Mouse (Mus musculus): ENCODE data around the gene Dip2b. TPM values are rescaled to one million over a fixed set of nuclear protein-coding genes. Genes with fewer than 3 reads are reported as not detected.

Gene Dip2b
- total and polyA plus RNA-seq, 3 experiments, result 13.9 to 68.9 (median 15.4) TPM

GRCm38 (mm10) chr15:100251153-100251780 lies 212.8 kb downstream of the Dip2b start:
- H3K27ac ChIP-seq (ENCODE audit: control insufficient read depth, low read depth, low read length), result no peak overlapping the region
- TF ChIP-seq ETS1 (IDR thresholded peaks at IDR 0.05; ENCODE audit: low read depth, low read length), result no peak
- peak; percentile 34; the same call in 1 of the 2 replicates for TF ChIP-seq MAFK (IDR thresholded peaks at IDR 0.05; ENCODE audit: borderline replicate concordance, low read depth, low read length)
- no peak for TF ChIP-seq RCOR1 (IDR thresholded peaks at IDR 0.05; ENCODE audit: low read depth, low read length)
- no peak for TF ChIP-seq MEF2A (IDR thresholded peaks at IDR 0.05; ENCODE audit: extremely low read depth, insufficient replicate concordance, low read depth, low read length, poor library complexity, severe bottlenecking)
- no peak for TF ChIP-seq TCF12 (IDR thresholded peaks at IDR 0.05; ENCODE audit: low read depth, low read length)
- 0 out of 4 replicates have a peak, but pooled peaks of 1 of the 2 experiments have one; percentile 9 for TF ChIP-seq POLR2A (IDR thresholded peaks at IDR 0.05; ENCODE audit: control insufficient read depth in 1 of 2, insufficient read depth in 1 of 2, low read depth in 1 of 2, low read length in 2 of 2, poor library complexity in 1 of 2)
- no peak for TF ChIP-seq SIN3A (IDR thresholded peaks at IDR 0.05; ENCODE audit: low read length)
- TF ChIP-seq ZC3H11A (IDR thresholded peaks at IDR 0.05; ENCODE audit: low read depth, low read length), result no peak
- no peak for TF ChIP-seq CTCF (IDR thresholded peaks at IDR 0.05 in 2 of 3, conservative IDR thresholded peaks at IDR 0.05 in 1 of 3; ENCODE audit: control insufficient read depth in 1 of 3, insufficient read depth in 1 of 3, low read depth in 2 of 3, low read length in 3 of 3, poor library complexity in 1 of 3, severe bottlenecking in 1 of 3)
- TF ChIP-seq EP300 (IDR thresholded peaks at IDR 0.05; ENCODE audit: low read depth in 1 of 2, low read length in 2 of 2), result no peak
- no peak for TF ChIP-seq TBP (IDR thresholded peaks at IDR 0.05; ENCODE audit: low read depth, low read length)
- TF ChIP-seq CHD2 (IDR thresholded peaks at IDR 0.05; ENCODE audit: low read length), result no peak
- TF ChIP-seq CHD1 (IDR thresholded peaks at IDR 0.05; ENCODE audit: low read depth, low read length), result no peak
- no peak for TF ChIP-seq ZKSCAN1 (IDR thresholded peaks at IDR 0.05; ENCODE audit: low read depth, low read length)
- no peak for TF ChIP-seq USF2 (IDR thresholded peaks at IDR 0.05; ENCODE audit: borderline replicate concordance in 1 of 2, insufficient read depth in 1 of 2, low read depth in 1 of 2, low read length in 2 of 2)

GRCm38 (mm10) chr15:100256386-100256785 lies 217.9 kb downstream of the Dip2b start:
- no peaks in the 10 kb centered on the region for H3K27me3 ChIP-seq (ENCODE audit: control insufficient read depth in 1 of 2, insufficient read depth in 2 of 2, low read length in 2 of 2)
- H3K36me3 ChIP-seq (ENCODE audit: control insufficient read depth in 1 of 2, insufficient read depth in 2 of 2, low read length in 2 of 2), result peaks cover 0 to 49% of the 10 kb centered on the region in 2 experiments; a peak in 2 of 4 replicates
- H3K9ac ChIP-seq (ENCODE audit: control insufficient read depth, low read depth, low read length, poor library complexity, severe bottlenecking), result no peak overlapping the region
- H3K9me3 ChIP-seq (replicated peaks; ENCODE audit: insufficient read depth, low read length), result no peaks in the 10 kb centered on the region
- H3K79me2 ChIP-seq (ENCODE audit: control insufficient read depth, insufficient read depth, low read length, poor library complexity), result no peaks in the 10 kb centered on the region
- TF ChIP-seq MAZ (IDR thresholded peaks at IDR 0.05; ENCODE audit: low read depth, low read length), result no peak
- no peak for TF ChIP-seq E2F4 (IDR thresholded peaks at IDR 0.05; ENCODE audit: borderline replicate concordance, low read depth, low read length)
- no peak for TF ChIP-seq POLR2A (IDR thresholded peaks at IDR 0.05; ENCODE audit: control insufficient read depth in 1 of 2, insufficient read depth in 1 of 2, low read depth in 1 of 2, low read length in 2 of 2, poor library complexity in 1 of 2)
- TF ChIP-seq KAT2A (conservative IDR thresholded peaks at IDR 0.05; ENCODE audit: low read depth, low read length), result no peak
- no peak for TF ChIP-seq ZMIZ1 (IDR thresholded peaks at IDR 0.05; ENCODE audit: low read depth, low read length)
- no peak for TF ChIP-seq UBTF (IDR thresholded peaks at IDR 0.05; ENCODE audit: borderline replicate concordance, insufficient read depth, low read depth, low read length)
- no peak for TF ChIP-seq ELF1 (IDR thresholded peaks at IDR 0.05; ENCODE audit: low read depth, low read length)
- TF ChIP-seq JUND (IDR thresholded peaks at IDR 0.05; ENCODE audit: low read depth, low read length), result no peak
- no peak for TF ChIP-seq MAX (IDR thresholded peaks at IDR 0.05; ENCODE audit: low read length)
- TF ChIP-seq MYC (IDR thresholded peaks at IDR 0.05; ENCODE audit: low read depth, low read length), result no peak
- no peak for TF ChIP-seq NELFE (IDR thresholded peaks at IDR 0.05; ENCODE audit: low read depth, low read length)
- no peak for TF ChIP-seq GABPA (IDR thresholded peaks at IDR 0.05; ENCODE audit: low read depth, low read length)
- TF ChIP-seq ZKSCAN1 (IDR thresholded peaks at IDR 0.05; ENCODE audit: low read depth, low read length), result no peak
- no peak for TF ChIP-seq POLR2AphosphoS5 (IDR thresholded peaks at IDR 0.05; ENCODE audit: borderline replicate concordance, low read depth, low read length)
- TF ChIP-seq MAFK (IDR thresholded peaks at IDR 0.05; ENCODE audit: borderline replicate concordance, low read depth, low read length), result no peak
- TF ChIP-seq TBP (IDR thresholded peaks at IDR 0.05; ENCODE audit: low read depth, low read length), result no peak
- no peak overlapping the region for H3K4me3 ChIP-seq (ENCODE audit: control insufficient read depth in 1 of 2, insufficient read depth in 1 of 2, low read depth in 2 of 2, low read length in 2 of 2)
- no peak for DNase-seq (ENCODE audit: low read depth, low spot score)
- H3K27ac ChIP-seq (ENCODE audit: control insufficient read depth, low read depth, low read length), result no peak overlapping the region
- no peaks in the 10 kb centered on the region for H3K4me1 ChIP-seq (ENCODE audit: control insufficient read depth in 1 of 2, insufficient read depth in 2 of 2, low read length in 2 of 2)

More at GRCm38 (mm10) chr15:100251153-100251780, 212.8 kb downstream of the Dip2b start:
- Histone ChIP-seq H3K36me3 (ENCODE audit: control insufficient read depth in 1 of 2, insufficient read depth in 2 of 2, low read length in 2 of 2) (peaks cover 31 to 71% of the 10 kb centered on the region in 2 experiments), H3K4me3 (ENCODE audit: control insufficient read depth in 1 of 2, insufficient read depth in 1 of 2, low read depth in 2 of 2, low read length in 2 of 2) (no peak overlapping the region), H3K4me1 (ENCODE audit: control insufficient read depth in 1 of 2, insufficient read depth in 2 of 2, low read length in 2 of 2) (peaks cover 17 to 22% of the 10 kb centered on the region in 2 experiments), H3K79me2 (ENCODE audit: control insufficient read depth, insufficient read depth, low read length, poor library complexity) (peaks cover 12% of the 10 kb centered on the region), H3K27me3 (ENCODE audit: control insufficient read depth in 1 of 2, insufficient read depth in 2 of 2, low read length in 2 of 2) (no peaks in the 10 kb centered on the region), H3K9ac (ENCODE audit: control insufficient read depth, low read depth, low read length, poor library complexity, severe bottlenecking) (no peak overlapping the region), H3K9me3 (replicated peaks; ENCODE audit: insufficient read depth, low read length) (no peaks in the 10 kb centered on the region)
- DNase-seq (ENCODE audit: low read depth, low spot score), result no peak
